ENCODE assay signal across 25 mouse cellular contexts in the genomic region with DNA sequence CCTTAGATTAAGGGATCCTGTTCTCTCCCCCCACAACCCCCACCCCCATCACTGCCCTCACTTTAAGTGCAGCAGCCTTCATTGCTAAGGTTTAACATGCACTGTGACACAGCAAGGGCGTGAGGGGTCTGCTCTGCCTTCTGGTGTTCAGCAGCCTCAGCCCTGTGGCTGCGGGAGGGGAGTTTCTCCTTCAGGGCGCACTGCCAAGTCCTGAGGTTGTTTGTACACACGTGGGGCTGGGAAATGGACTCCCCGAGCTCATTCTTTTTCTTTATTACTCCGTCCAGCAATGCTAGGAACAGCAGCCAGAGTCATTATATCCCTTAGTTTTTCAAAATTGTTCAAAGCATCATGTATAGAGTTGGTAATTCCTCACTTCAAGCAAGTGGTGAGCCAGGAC.
DNase-seq lines count a peak whose midpoint lies in the region; ATAC-seq and TF ChIP-seq lines count a peak whose summit lies in the region.
"Had no signal": no experiment of that assay in that cellular context is flagged by ENCODE, and none has a peak within 500 bp of the region (broad histone marks: within the 10 kb centered on the region; RNA-seq: fewer than 3 reads in every experiment).

No protein-coding gene starts in this region.

- no peak for TF ChIP-seq CTCF in kidney, postnatal 0 days (IDR thresholded peaks at IDR 0.05; ENCODE audit: low read depth)
- TF ChIP-seq CTCF in kidney, adult 2 months (conservative IDR thresholded peaks at IDR 0.05; ENCODE audit: insufficient read depth, insufficient read length, low read depth, low read length), result no peak
- 0 out of 2 replicates have a peak, but pooled peaks have one; percentile 14 for TF ChIP-seq CTCF in thymus, adult 2 months (IDR thresholded peaks at IDR 0.05; ENCODE audit: borderline replicate concordance, control insufficient read depth, extremely low read depth, insufficient read depth, low read length, poor library complexity)

- WGBS in embryonic facial prominence, embryonic 14.5 days, result 42% methylated on average over 6 of the region's 6 CpGs
- WGBS in embryonic facial prominence, embryonic 10.5 days, result 76% methylated on average over 6 of the region's 6 CpGs
- 44% methylated on average over 6 of the region's 6 CpGs for WGBS in kidney, postnatal 0 days
- 38% methylated on average over 6 of the region's 6 CpGs for WGBS in kidney, adult 2 months
- WGBS in thymus, adult 2 months, result 71% methylated on average over 6 of the region's 6 CpGs

- peaks cover 8% of the 10 kb centered on the region; the same call in 1 of the 2 replicates for H3K4me1 ChIP-seq in embryonic facial prominence, embryonic 14.5 days (ENCODE audit: control insufficient read depth, insufficient read depth, low read length)
- H3K4me1 ChIP-seq in embryonic facial prominence, embryonic 10.5 days, result peaks cover 6% of the 10 kb centered on the region; the same call in 1 of the 2 replicates
- no peaks in the 10 kb centered on the region for H3K4me1 ChIP-seq in kidney, postnatal 0 days (replicated peaks; ENCODE audit: insufficient read depth, low read length)
- no peaks in the 10 kb centered on the region for H3K4me1 ChIP-seq in kidney, adult 2 months (ENCODE audit: control insufficient read depth, insufficient read depth, low read length)
- no peaks in the 10 kb centered on the region for H3K4me1 ChIP-seq in thymus, adult 2 months (replicated peaks; ENCODE audit: control insufficient read depth, insufficient read depth, low read length)
- H3K4me1 ChIP-seq: heart, embryonic 13.5 days had no signal

- 0 out of 2 replicates have a peak, but pooled peaks have one; percentile 33 for ATAC-seq in embryonic facial prominence, embryonic 14.5 days (ENCODE audit: low read depth)
- no peak for ATAC-seq in kidney, postnatal 0 days (replicated peaks; ENCODE audit: low FRiP score, low read depth)
- ATAC-seq in cerebellum, adult (ENCODE audit: insufficient number of reproducible peaks, low FRiP score, low TSS enrichment), result no peak
- ATAC-seq: CD4-positive, CD25-positive, alpha-beta regulatory T cell, adult 4 months; forebrain, embryonic 13.5 days; forebrain, postnatal 0 days had no signal

- peak; percentile 54 for DNase-seq in embryonic facial prominence, embryonic 14.5 days (ENCODE audit: low spot score)
- no peak for DNase-seq in embryonic facial prominence, embryonic 10.5 days (ENCODE audit: low spot score)
- peak; percentile 24 for DNase-seq in kidney, postnatal 0 days (ENCODE audit: low spot score)
- no peak for DNase-seq in kidney, adult 2 months
- DNase-seq in thymus, adult 2 months, result no peak
- no peak for DNase-seq in thymus, postnatal 25 days
- DNase-seq in frontal cortex, postnatal 10 days (ENCODE audit: low spot score in 2 of 2), result no peak
- DNase-seq: adrenal gland, adult 8-10 months; adrenal gland, postnatal 36 days; B cell, adult 2 months; cerebellum, adult 11-12 months; cerebellum, adult 9-10 months; cerebellum, postnatal 25 days; forebrain, postnatal 0 days; gastrocnemius, adult 2 months; gastrocnemius, postnatal 25 days; heart, adult 11 months; heart, postnatal 36 days had no signal

- no peaks in the 10 kb centered on the region for H3K9me3 ChIP-seq in embryonic facial prominence, embryonic 14.5 days (ENCODE audit: control insufficient read depth, low read length)
- H3K9me3 ChIP-seq in embryonic facial prominence, embryonic 10.5 days, result no peaks in the 10 kb centered on the region
- no peaks in the 10 kb centered on the region for H3K9me3 ChIP-seq in kidney, postnatal 0 days (replicated peaks; ENCODE audit: low read length)
- H3K9me3 ChIP-seq: forebrain, embryonic 13.5 days; G1E; heart, embryonic 13.5 days; hindbrain, embryonic 12.5 days had no signal

- no peak overlapping the region for H3K4me3 ChIP-seq in embryonic facial prominence, embryonic 14.5 days (ENCODE audit: low read depth, low read length)
- no peak overlapping the region for H3K4me3 ChIP-seq in embryonic facial prominence, embryonic 10.5 days
- no peak overlapping the region for H3K4me3 ChIP-seq in kidney, postnatal 0 days (replicated peaks; ENCODE audit: low read depth, low read length)
- H3K4me3 ChIP-seq in kidney, adult 2 months (ENCODE audit: insufficient read depth, low read depth, low read length), result no peak overlapping the region
- H3K4me3 ChIP-seq in thymus, adult 2 months (ENCODE audit: control insufficient read depth, insufficient read depth, low read length), result no peak overlapping the region
- H3K4me3 ChIP-seq: embryonic facial prominence, embryonic 13.5 days; forebrain, embryonic 13.5 days; gastrocnemius, adult 2 months; heart, embryonic 13.5 days; hindbrain, embryonic 12.5 days had no signal

- H3K27ac ChIP-seq in embryonic facial prominence, embryonic 14.5 days (replicated peaks; ENCODE audit: low read depth, low read length), result no peak overlapping the region
- no peak overlapping the region for H3K27ac ChIP-seq in embryonic facial prominence, embryonic 10.5 days (replicated peaks)
- H3K27ac ChIP-seq in kidney, postnatal 0 days, result no peak overlapping the region
- no peak overlapping the region for H3K27ac ChIP-seq in kidney, adult 2 months (ENCODE audit: insufficient read depth, low read depth, low read length)
- H3K27ac ChIP-seq in thymus, adult 2 months (ENCODE audit: control insufficient read depth, insufficient read depth, low read length), result no peak overlapping the region
- H3K27ac ChIP-seq: embryonic facial prominence, embryonic 13.5 days; forebrain, embryonic 13.5 days; gastrocnemius, adult 2 months; heart, embryonic 13.5 days; hindbrain, embryonic 12.5 days had no signal

- H3K36me3 ChIP-seq in embryonic facial prominence, embryonic 14.5 days (ENCODE audit: control insufficient read depth, insufficient read depth, low read length), result no peaks in the 10 kb centered on the region
- H3K36me3 ChIP-seq in embryonic facial prominence, embryonic 10.5 days (replicated peaks), result no peaks in the 10 kb centered on the region
- no peaks in the 10 kb centered on the region for H3K36me3 ChIP-seq in kidney, postnatal 0 days (ENCODE audit: insufficient read depth, low read length)
- H3K36me3 ChIP-seq in kidney, adult 2 months (ENCODE audit: control insufficient read depth, insufficient read depth, low read length), result no peaks in the 10 kb centered on the region
- no peaks in the 10 kb centered on the region for H3K36me3 ChIP-seq in thymus, adult 2 months (ENCODE audit: control insufficient read depth, insufficient read depth, low read length)
- H3K36me3 ChIP-seq: embryonic facial prominence, embryonic 13.5 days; G1E; heart, embryonic 13.5 days; hindbrain, embryonic 12.5 days had no signal

- H3K27me3 ChIP-seq in embryonic facial prominence, embryonic 14.5 days (replicated peaks; ENCODE audit: control insufficient read depth, insufficient read depth, low read length), result no peaks in the 10 kb centered on the region; the same call in 1 of the 2 replicates
- H3K27me3 ChIP-seq in embryonic facial prominence, embryonic 10.5 days (replicated peaks; ENCODE audit: low read depth, poor library complexity, severe bottlenecking), result 0 out of 2 replicates have a peak, but pooled peaks cover 5% of the 10 kb centered on the region
- no peaks in the 10 kb centered on the region for H3K27me3 ChIP-seq in kidney, postnatal 0 days (ENCODE audit: insufficient read depth, low read length)
- no peaks in the 10 kb centered on the region for H3K27me3 ChIP-seq in kidney, adult 2 months (replicated peaks; ENCODE audit: control insufficient read depth, insufficient read depth, low read length)
- H3K27me3 ChIP-seq in thymus, adult 2 months (ENCODE audit: control insufficient read depth, insufficient read depth, low read length), result no peaks in the 10 kb centered on the region
- H3K27me3 ChIP-seq: forebrain, embryonic 13.5 days; hindbrain, embryonic 12.5 days had no signal

- no peak overlapping the region for H3K9ac ChIP-seq in embryonic facial prominence, embryonic 14.5 days (ENCODE audit: low read depth, low read length)
- H3K9ac ChIP-seq in kidney, postnatal 0 days (ENCODE audit: low read depth, low read length), result no peak overlapping the region
- H3K9ac ChIP-seq: embryonic facial prominence, embryonic 13.5 days; forebrain, embryonic 13.5 days; forebrain, postnatal 0 days; heart, embryonic 13.5 days; hindbrain, embryonic 12.5 days had no signal

- H3K4me2 ChIP-seq in embryonic facial prominence, embryonic 14.5 days (ENCODE audit: low read depth, low read length), result no peak overlapping the region
- no peak overlapping the region for H3K4me2 ChIP-seq in kidney, postnatal 0 days (ENCODE audit: low read length)
- H3K4me2 ChIP-seq: embryonic facial prominence, embryonic 13.5 days; forebrain, embryonic 13.5 days; heart, embryonic 13.5 days; hindbrain, embryonic 12.5 days had no signal

- no peak for TF ChIP-seq POLR2A in kidney, adult 2 months (IDR thresholded peaks at IDR 0.05; ENCODE audit: low read depth, low read length)
- no peak for TF ChIP-seq POLR2A in thymus, adult 2 months (IDR thresholded peaks at IDR 0.05; ENCODE audit: control insufficient read depth, extremely low read depth, insufficient read depth, low read length, poor library complexity)

Comparison
In these comparisons a context has a peak if more than half of its experiments do, and no peak if none do; other contexts are left out.
1. DNase-seq: peak in embryonic facial prominence, embryonic 14.5 days (single experiment) and kidney, postnatal 0 days (single experiment); none in embryonic facial prominence, embryonic 10.5 days (single experiment), kidney, adult 2 months (single experiment), thymus, adult 2 months (single experiment), thymus, postnatal 25 days (single experiment) and frontal cortex, postnatal 10 days (0 of 2).